Mouse (Mus musculus) left cerebral cortex, postnatal 36 days (tissue): ENCODE data around the gene Ntn4. TPM values are rescaled to one million over a fixed set of nuclear protein-coding genes. Genes with fewer than 3 reads are reported as not detected.

Experiments used
- DNase-seq, 2 experiments: peaks; one replicate each; pipeline ENCODE4 v3.0.0; 2021 to 2022; ENCODE audit warnings: low spot score in 2 of 2, mixed read lengths in 1 of 2
- intact Hi-C: fragments of 180-260 bp; cut with DNase I; formaldehyde crosslinking; loops from one replicate; pipeline ENCODE4 v1.15.1; 2025
- total RNA-seq, 2 experiments: library from RNA; stranded (reverse); gene quantifications; 2 replicates each; pipeline ENCODE4 v1.2.3; 2021

Gene Ntn4
- total RNA-seq, 2 experiments from 2014 or later, result 9.6 to 13.2 TPM

- DNase-seq, result no peak
- intact Hi-C loops, result no loop called here
Observed at GRCm38 (mm10) chr10:93766221-93766620, 125.7 kb downstream of the Ntn4 start.

- intact Hi-C loops, result no loop called here
- no peak for DNase-seq
Observed at GRCm38 (mm10) chr10:93767245-93767644, 126.8 kb downstream of the Ntn4 start.

DNA sequence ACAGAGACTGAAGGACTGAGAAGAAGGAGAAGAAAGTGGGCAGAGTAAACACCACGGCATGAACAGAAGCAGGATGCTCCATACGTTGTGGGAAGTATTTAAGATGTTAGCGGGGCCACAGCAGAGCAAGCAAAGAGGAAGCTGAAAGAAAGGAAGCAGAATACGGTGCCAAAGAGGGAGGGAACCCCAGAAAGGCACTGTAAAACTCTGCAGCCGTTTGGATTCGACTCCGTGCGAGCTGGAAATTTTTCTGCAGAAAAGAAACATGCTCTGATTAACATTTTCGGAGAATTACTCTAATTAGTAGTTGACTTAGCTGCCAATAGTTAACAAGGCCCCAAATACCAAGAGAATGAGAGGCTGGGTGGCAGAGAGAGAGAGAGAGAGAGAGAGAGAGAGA is 127.7 kb downstream of the Ntn4 start:
- intact Hi-C loops, result no loop called here
- no peak for DNase-seq

GRCm38 (mm10) chr10:93771931-93772465 is 131.5 kb downstream of the Ntn4 start:
- intact Hi-C loops, result no loop called here
- DNase-seq, result peak; percentile 51 to 63

GRCm38 (mm10) chr10:93772492-93772891 is 132.0 kb downstream of the Ntn4 start:
- intact Hi-C loops, result no loop called here
- no peak for DNase-seq

GRCm38 (mm10) chr10:93776731-93777151 is 136.3 kb downstream of the Ntn4 start:
- no peak for DNase-seq
- intact Hi-C loops, result loop anchor here (5.0 kb wide), 1 partner anchor 164 kb away; no protein-coding TSS in a partner anchor

DNA sequence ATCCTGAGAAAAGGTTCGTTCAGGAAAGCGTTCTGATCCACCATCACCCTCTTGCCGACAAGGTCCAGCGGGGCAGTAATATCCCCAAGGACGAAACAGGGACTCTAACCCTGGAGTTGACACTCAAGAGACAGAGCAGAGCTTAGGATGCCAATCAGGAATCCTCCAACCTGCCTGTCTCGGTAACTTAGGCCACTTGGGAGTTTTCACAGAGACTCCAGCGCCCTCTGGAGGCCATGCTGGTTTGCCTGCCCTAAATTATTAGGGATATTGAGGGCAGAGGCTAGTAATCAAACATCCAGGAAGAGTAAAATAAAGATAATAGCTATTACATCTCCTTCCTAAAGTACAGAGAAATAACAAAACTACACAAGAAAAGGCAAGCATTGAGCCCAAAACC is 136.9 kb downstream of the Ntn4 start:
- peak in 1 of 2 experiments; percentile 38 for DNase-seq
- intact Hi-C loops, result loop anchor here (5.0 kb wide), 1 partner anchor 165 kb away; no protein-coding TSS in a partner anchor

GRCm38 (mm10) chr10:93783216-93784013 is 142.9 kb downstream of the Ntn4 start:
- intact Hi-C loops, result no loop called here
- no peak for DNase-seq

Other genes with a start within 250 kb of the Ntn4 start
- gene Lta4h, start 187.3 kb upstream of the Ntn4 start, total RNA-seq, result 10 to 100 TPM; 50.8 to 61.6 TPM
- under 1 TPM in 1 of 2 experiments, not detected in 1; 0.48 TPM for gene Hal, start 151.9 kb upstream of the Ntn4 start, total RNA-seq
- under 1 TPM; 0.37 to 0.75 TPM for gene Amdhd1, start 100.6 kb upstream of the Ntn4 start, total RNA-seq
- gene Ccdc38, start 100.0 kb upstream of the Ntn4 start, total RNA-seq, result not detected
- 10 to 100 TPM; 14.9 to 17.3 TPM for gene Snrpf, start 51.0 kb upstream of the Ntn4 start, total RNA-seq
- not detected for gene Usp44, start 190.9 kb downstream of the Ntn4 start, total RNA-seq